Mouse (Mus musculus) lung, postnatal 25 days (tissue): ENCODE data around the gene Snx29.

ENCODE experiments used
- DNase-seq: peaks from one replicate; pipeline ENCODE4 v3.0.0; 2022; ENCODE audit warnings: low spot score

Snx29 gene

GRCm38 (mm10) chr16:11450626-11451025, 127.9 kb downstream of the Snx29 start:
- no peak for DNase-seq

- peak; percentile 50 for DNase-seq
Measured at GRCm38 (mm10) chr16:11454871-11455270, 132.2 kb downstream of the Snx29 start.

- DNase-seq, result no peak
Measured at GRCm38 (mm10) chr16:11455545-11456140, 132.9 kb downstream of the Snx29 start.

- peak; percentile 50 for DNase-seq
Measured at GRCm38 (mm10) chr16:11456141-11456645, 133.5 kb downstream of the Snx29 start.

GRCm38 (mm10) chr16:11457136-11457535, 134.4 kb downstream of the Snx29 start:
- DNase-seq, result no peak

GRCm38 (mm10) chr16:11457609-11458350, 135.1 kb downstream of the Snx29 start:
- DNase-seq, result no peak

GRCm38 (mm10) chr16:11460210-11460609, 137.5 kb downstream of the Snx29 start:
- no peak for DNase-seq

- DNase-seq, result peak; percentile 54
Measured at GRCm38 (mm10) chr16:11461612-11462011, 138.9 kb downstream of the Snx29 start.

GRCm38 (mm10) chr16:11468533-11469179, 145.9 kb downstream of the Snx29 start:
- peak; percentile 60 for DNase-seq

GRCm38 (mm10) chr16:11469491-11469890, 146.8 kb downstream of the Snx29 start:
- DNase-seq, result no peak

- DNase-seq, result no peak
Measured at GRCm38 (mm10) chr16:11471246-11471645, 148.5 kb downstream of the Snx29 start.

- no peak for DNase-seq
Measured at GRCm38 (mm10) chr16:11472852-11473251, 150.1 kb downstream of the Snx29 start.

- peak; percentile 60 for DNase-seq
Measured at GRCm38 (mm10) chr16:11473474-11473873, 150.8 kb downstream of the Snx29 start.

GRCm38 (mm10) chr16:11473893-11474505, 151.3 kb downstream of the Snx29 start:
- DNase-seq, result no peak

GRCm38 (mm10) chr16:11475137-11475943, 152.6 kb downstream of the Snx29 start:
- DNase-seq, result no peak

- DNase-seq, result no peak
Measured at GRCm38 (mm10) chr16:11476314-11476713, 153.6 kb downstream of the Snx29 start.

GRCm38 (mm10) chr16:11476968-11477367, 154.3 kb downstream of the Snx29 start:
- DNase-seq, result no peak

- no peak for DNase-seq
Measured at GRCm38 (mm10) chr16:11477591-11477990, 154.9 kb downstream of the Snx29 start.

GRCm38 (mm10) chr16:11479605-11480004, 156.9 kb downstream of the Snx29 start:
- DNase-seq, result no peak

- no peak for DNase-seq
Measured at GRCm38 (mm10) chr16:11482189-11482588, 159.5 kb downstream of the Snx29 start.

GRCm38 (mm10) chr16:11494895-11495294, 172.2 kb downstream of the Snx29 start:
- no peak for DNase-seq
